Mouse (Mus musculus): ENCODE measurements around the gene Rapgef1. TPM values are rescaled to one million over a fixed set of nuclear protein-coding genes. Genes with fewer than 3 reads are reported as not detected.

Gene Rapgef1
- polyA plus RNA-seq, 1 experiment from 2014 or later: 23.0 TPM

- Histone ChIP-seq H3K27ac (ENCODE audit: low read depth, low read length) (peak overlapping the region; percentile 46), H3K36me3 (ENCODE audit: control insufficient read depth, insufficient read depth, low read length) (no peaks in the 10 kb centered on the region), H3K4me2 (ENCODE audit: low read depth, low read length, severe bottlenecking) (no peak overlapping the region), H3K4me1 (replicated peaks; ENCODE audit: control insufficient read depth, insufficient read depth, low read length) (0 out of 2 replicates have a peak, but pooled peaks cover 2% of the 10 kb centered on the region), H3K27me3 (ENCODE audit: control insufficient read depth, insufficient read depth, low read length) (no peaks in the 10 kb centered on the region), H3K9me3 (ENCODE audit: control insufficient read depth, low read length) (no peaks in the 10 kb centered on the region), H3K9ac (ENCODE audit: low read length) (no peak overlapping the region; the same call in 1 of the 2 replicates), H3K4me3 (ENCODE audit: low read depth, low read length) (no peak overlapping the region)
- 51% methylated on average over 7 of the region's 7 CpGs for WGBS
- DNase-seq (ENCODE audit: low spot score) (no peak), ATAC-seq (replicated peaks; ENCODE audit: low FRiP score) (no peak)
Observed at GRCm38 (mm10) chr2:29716143-29716542, 96.6 kb downstream of the Rapgef1 start.

- H3K4me2 ChIP-seq (ENCODE audit: low read depth, low read length, severe bottlenecking): no peak overlapping the region
- H3K27ac ChIP-seq (ENCODE audit: low read depth, low read length): peak overlapping the region; percentile 46; the same call in 1 of the 2 replicates
- no peaks in the 10 kb centered on the region for H3K27me3 ChIP-seq (ENCODE audit: control insufficient read depth, insufficient read depth, low read length)
- ATAC-seq (replicated peaks; ENCODE audit: low FRiP score) (no peak), DNase-seq (ENCODE audit: low spot score) (peak; percentile 74)
- H3K36me3 ChIP-seq (ENCODE audit: control insufficient read depth, insufficient read depth, low read length): no peaks in the 10 kb centered on the region
- H3K9me3 ChIP-seq (ENCODE audit: control insufficient read depth, low read length): no peaks in the 10 kb centered on the region
- 0 out of 2 replicates have a peak, but pooled peaks cover 2% of the 10 kb centered on the region for H3K4me1 ChIP-seq (replicated peaks; ENCODE audit: control insufficient read depth, insufficient read depth, low read length)
- no peak overlapping the region for H3K9ac ChIP-seq (ENCODE audit: low read length)
- WGBS: 20% methylated on average over 6 of the region's 6 CpGs
- no peak overlapping the region for H3K4me3 ChIP-seq (ENCODE audit: low read depth, low read length)
Observed at GRCm38 (mm10) chr2:29716691-29717090, 97.2 kb downstream of the Rapgef1 start.

- no peaks in the 10 kb centered on the region for H3K36me3 ChIP-seq (ENCODE audit: control insufficient read depth, insufficient read depth, low read length)
- WGBS: 92% methylated on average over 5 of the region's 5 CpGs
- no peak overlapping the region for H3K4me2 ChIP-seq (ENCODE audit: low read depth, low read length, severe bottlenecking)
- H3K9me3 ChIP-seq (ENCODE audit: control insufficient read depth, low read length): no peaks in the 10 kb centered on the region
- DNase-seq (ENCODE audit: low spot score) (no peak), ATAC-seq (replicated peaks; ENCODE audit: low FRiP score) (no peak)
- no peak overlapping the region for H3K4me3 ChIP-seq (ENCODE audit: low read depth, low read length)
- H3K9ac ChIP-seq (ENCODE audit: low read length): no peak overlapping the region
- H3K27me3 ChIP-seq (ENCODE audit: control insufficient read depth, insufficient read depth, low read length): no peaks in the 10 kb centered on the region
- H3K4me1 ChIP-seq (replicated peaks; ENCODE audit: control insufficient read depth, insufficient read depth, low read length): 0 out of 2 replicates have a peak, but pooled peaks cover 2% of the 10 kb centered on the region
- H3K27ac ChIP-seq (ENCODE audit: low read depth, low read length): no peak overlapping the region
Observed at GRCm38 (mm10) chr2:29718581-29718980, 99.1 kb downstream of the Rapgef1 start.

GRCm38 (mm10) chr2:29723132-29723531 lies 103.6 kb downstream of the Rapgef1 start:
- no peak overlapping the region for H3K4me3 ChIP-seq (ENCODE audit: low read depth, low read length)
- no peaks in the 10 kb centered on the region for H3K27me3 ChIP-seq (ENCODE audit: control insufficient read depth, insufficient read depth, low read length)
- ATAC-seq (replicated peaks; ENCODE audit: low FRiP score) (no peak), DNase-seq (ENCODE audit: low spot score) (no peak)
- no peaks in the 10 kb centered on the region; the same call in 1 of the 2 replicates for H3K36me3 ChIP-seq (ENCODE audit: control insufficient read depth, insufficient read depth, low read length)
- H3K4me1 ChIP-seq (replicated peaks; ENCODE audit: control insufficient read depth, insufficient read depth, low read length): no peaks in the 10 kb centered on the region
- H3K9ac ChIP-seq (ENCODE audit: low read length): no peak overlapping the region
- no peak overlapping the region for H3K4me2 ChIP-seq (ENCODE audit: low read depth, low read length, severe bottlenecking)
- H3K27ac ChIP-seq (ENCODE audit: low read depth, low read length): no peak overlapping the region
- no peaks in the 10 kb centered on the region for H3K9me3 ChIP-seq (ENCODE audit: control insufficient read depth, low read length)
- WGBS: 94% methylated on average over 3 of the region's 3 CpGs

GRCm38 (mm10) chr2:29724664-29725365 lies 105.3 kb downstream of the Rapgef1 start:
- H3K9me3 ChIP-seq (ENCODE audit: control insufficient read depth, low read length): no peaks in the 10 kb centered on the region
- no peaks in the 10 kb centered on the region for H3K27me3 ChIP-seq (ENCODE audit: control insufficient read depth, insufficient read depth, low read length)
- 84% methylated on average over 5 of the region's 5 CpGs for WGBS
- no peak overlapping the region for H3K4me3 ChIP-seq (ENCODE audit: low read depth, low read length)
- no peak overlapping the region for H3K4me2 ChIP-seq (ENCODE audit: low read depth, low read length, severe bottlenecking)
- ATAC-seq (replicated peaks; ENCODE audit: low FRiP score) (no peak), DNase-seq (ENCODE audit: low spot score) (no peak)
- H3K9ac ChIP-seq (ENCODE audit: low read length): no peak overlapping the region
- no peaks in the 10 kb centered on the region for H3K4me1 ChIP-seq (replicated peaks; ENCODE audit: control insufficient read depth, insufficient read depth, low read length)
- H3K36me3 ChIP-seq (ENCODE audit: control insufficient read depth, insufficient read depth, low read length): no peaks in the 10 kb centered on the region; the same call in 1 of the 2 replicates
- no peak overlapping the region for H3K27ac ChIP-seq (ENCODE audit: low read depth, low read length)

- H3K4me1 ChIP-seq (replicated peaks; ENCODE audit: control insufficient read depth, insufficient read depth, low read length): no peaks in the 10 kb centered on the region
- WGBS: 55% methylated on average over 2 of the region's 2 CpGs
- H3K9me3 ChIP-seq (ENCODE audit: control insufficient read depth, low read length): no peaks in the 10 kb centered on the region
- no peak overlapping the region for H3K4me2 ChIP-seq (ENCODE audit: low read depth, low read length, severe bottlenecking)
- ATAC-seq (replicated peaks; ENCODE audit: low FRiP score) (no peak), DNase-seq (ENCODE audit: low spot score) (no peak)
- H3K9ac ChIP-seq (ENCODE audit: low read length): no peak overlapping the region
- no peaks in the 10 kb centered on the region for H3K27me3 ChIP-seq (ENCODE audit: control insufficient read depth, insufficient read depth, low read length)
- no peaks in the 10 kb centered on the region; the same call in 1 of the 2 replicates for H3K36me3 ChIP-seq (ENCODE audit: control insufficient read depth, insufficient read depth, low read length)
- H3K4me3 ChIP-seq (ENCODE audit: low read depth, low read length): no peak overlapping the region
- no peak overlapping the region for H3K27ac ChIP-seq (ENCODE audit: low read depth, low read length)
Observed at GRCm38 (mm10) chr2:29729500-29729899, 110.0 kb downstream of the Rapgef1 start.

GRCm38 (mm10) chr2:29731545-29731944 lies 112.0 kb downstream of the Rapgef1 start:
- WGBS: 74% methylated on average over 3 of the region's 3 CpGs
- H3K9me3 ChIP-seq (ENCODE audit: control insufficient read depth, low read length): no peaks in the 10 kb centered on the region
- H3K4me1 ChIP-seq (replicated peaks; ENCODE audit: control insufficient read depth, insufficient read depth, low read length): no peaks in the 10 kb centered on the region
- DNase-seq (ENCODE audit: low spot score) (no peak), ATAC-seq (replicated peaks; ENCODE audit: low FRiP score) (no peak)
- no peaks in the 10 kb centered on the region for H3K27me3 ChIP-seq (ENCODE audit: control insufficient read depth, insufficient read depth, low read length)
- H3K36me3 ChIP-seq (ENCODE audit: control insufficient read depth, insufficient read depth, low read length): peaks cover 8% of the 10 kb centered on the region; the same call in 1 of the 2 replicates
- H3K4me3 ChIP-seq (ENCODE audit: low read depth, low read length): no peak overlapping the region
- no peak overlapping the region for H3K27ac ChIP-seq (ENCODE audit: low read depth, low read length)
- H3K9ac ChIP-seq (ENCODE audit: low read length): no peak overlapping the region
- no peak overlapping the region for H3K4me2 ChIP-seq (ENCODE audit: low read depth, low read length, severe bottlenecking)

- H3K27me3 ChIP-seq (ENCODE audit: control insufficient read depth, insufficient read depth, low read length): no peaks in the 10 kb centered on the region
- WGBS: 91% methylated on average over 10 of the region's 10 CpGs
Observed at GRCm38 (mm10) chr2:29732559-29732958, 113.0 kb downstream of the Rapgef1 start.

GRCm38 (mm10) chr2:29733348-29733747 lies 113.8 kb downstream of the Rapgef1 start:
- Histone ChIP-seq H3K4me3 (ENCODE audit: low read depth, low read length) (no peak overlapping the region), H3K4me1 (replicated peaks; ENCODE audit: control insufficient read depth, insufficient read depth, low read length) (no peaks in the 10 kb centered on the region), H3K4me2 (ENCODE audit: low read depth, low read length, severe bottlenecking) (no peak overlapping the region), H3K36me3 (ENCODE audit: control insufficient read depth, insufficient read depth, low read length) (peaks cover 8% of the 10 kb centered on the region; the same call in 1 of the 2 replicates), H3K27me3 (ENCODE audit: control insufficient read depth, insufficient read depth, low read length) (no peaks in the 10 kb centered on the region), H3K27ac (ENCODE audit: low read depth, low read length) (no peak overlapping the region), H3K9ac (ENCODE audit: low read length) (no peak overlapping the region), H3K9me3 (ENCODE audit: control insufficient read depth, low read length) (no peaks in the 10 kb centered on the region)
- 97% methylated on average over 5 of the region's 5 CpGs for WGBS
- DNase-seq (ENCODE audit: low spot score) (no peak), ATAC-seq (replicated peaks; ENCODE audit: low FRiP score) (no peak)

More at GRCm38 (mm10) chr2:29732559-29732958, 113.0 kb downstream of the Rapgef1 start:
- Histone ChIP-seq H3K9ac (ENCODE audit: low read length) (no peak overlapping the region), H3K36me3 (ENCODE audit: control insufficient read depth, insufficient read depth, low read length) (peaks cover 8% of the 10 kb centered on the region; the same call in 1 of the 2 replicates), H3K27ac (ENCODE audit: low read depth, low read length) (no peak overlapping the region), H3K9me3 (ENCODE audit: control insufficient read depth, low read length) (no peaks in the 10 kb centered on the region), H3K4me2 (ENCODE audit: low read depth, low read length, severe bottlenecking) (no peak overlapping the region), H3K4me1 (replicated peaks; ENCODE audit: control insufficient read depth, insufficient read depth, low read length) (no peaks in the 10 kb centered on the region), H3K4me3 (ENCODE audit: low read depth, low read length) (no peak overlapping the region)
- no peak for ATAC-seq (replicated peaks; ENCODE audit: low FRiP score)
- DNase-seq (ENCODE audit: low spot score): no peak

Measured in forebrain, embryonic 11.5 days (tissue).